Mouse (Mus musculus) forebrain, embryonic 12.5 days (tissue): ENCODE results near the gene Ccdc158. TPM values are rescaled to one million over a fixed set of nuclear protein-coding genes. Genes with fewer than 3 reads are reported as not detected.

Experiments used
- ATAC-seq: fragments of 200-750 bp; cut with Nextera tagmentation; 2 replicates; pipeline ENCODE4 v1.8.0; 2017; ENCODE audit warnings: moderate TSS enrichment; ENCODE audit not compliant: low FRiP score
- H3K27ac ChIP-seq: fragments of 300-500 bp; sonication (generic); 2 replicates; pipeline ENCODE4 v1.5.1; 2016; ENCODE audit warnings: mild to moderate bottlenecking
- H3K27me3 ChIP-seq: fragments of 300-500 bp; sonication (generic); 2 replicates; pipeline ENCODE4 v1.6.1; 2016; ENCODE audit warnings: mild to moderate bottlenecking
- H3K36me3 ChIP-seq: fragments of 300-500 bp; sonication (generic); replicated peaks from 2 replicates; pipeline ENCODE4 v1.6.1; 2016; ENCODE audit warnings: mild to moderate bottlenecking
- H3K4me1 ChIP-seq: fragments of 300-500 bp; sonication (generic); 2 replicates; pipeline ENCODE4 v1.6.1; 2016
- H3K4me2 ChIP-seq: fragments of 300-500 bp; sonication (generic); 2 replicates; pipeline ENCODE4 v1.6.1; 2016; ENCODE audit warnings: mild to moderate bottlenecking, moderate library complexity
- H3K4me3 ChIP-seq: fragments of 300-500 bp; sonication (generic); replicated peaks from 2 replicates; pipeline ENCODE4 v1.5.1; 2016; ENCODE audit warnings: mild to moderate bottlenecking
- H3K9ac ChIP-seq: fragments of 300-500 bp; sonication (generic); 2 replicates; pipeline ENCODE4 v1.6.1; 2016; ENCODE audit warnings: mild to moderate bottlenecking
- H3K9me3 ChIP-seq: fragments of 300-500 bp; sonication (generic); 2 replicates; pipeline ENCODE4 v1.6.1; 2016
- WGBS: fragments of 180-500 bp; shearing (Covaris S2); methylation state at CpG from one replicate; pipeline ENCODE4 v1.1.7; 2016; 5-methylcytosine and 5-hydroxymethylcytosine counted together
- polyA plus RNA-seq: library from polyadenylated mRNA; unstranded; fragments of >200 nt; fragmentation: Nextera tagmentation; extraction: Ambion mirVana; gene quantifications from 2 replicates; pipeline ENCODE4 v1.2.1, GENCODE M21; 2016

Gene Ccdc158
- polyA plus RNA-seq, result 0.56 and 0.72 TPM in 2 replicates

DNA sequence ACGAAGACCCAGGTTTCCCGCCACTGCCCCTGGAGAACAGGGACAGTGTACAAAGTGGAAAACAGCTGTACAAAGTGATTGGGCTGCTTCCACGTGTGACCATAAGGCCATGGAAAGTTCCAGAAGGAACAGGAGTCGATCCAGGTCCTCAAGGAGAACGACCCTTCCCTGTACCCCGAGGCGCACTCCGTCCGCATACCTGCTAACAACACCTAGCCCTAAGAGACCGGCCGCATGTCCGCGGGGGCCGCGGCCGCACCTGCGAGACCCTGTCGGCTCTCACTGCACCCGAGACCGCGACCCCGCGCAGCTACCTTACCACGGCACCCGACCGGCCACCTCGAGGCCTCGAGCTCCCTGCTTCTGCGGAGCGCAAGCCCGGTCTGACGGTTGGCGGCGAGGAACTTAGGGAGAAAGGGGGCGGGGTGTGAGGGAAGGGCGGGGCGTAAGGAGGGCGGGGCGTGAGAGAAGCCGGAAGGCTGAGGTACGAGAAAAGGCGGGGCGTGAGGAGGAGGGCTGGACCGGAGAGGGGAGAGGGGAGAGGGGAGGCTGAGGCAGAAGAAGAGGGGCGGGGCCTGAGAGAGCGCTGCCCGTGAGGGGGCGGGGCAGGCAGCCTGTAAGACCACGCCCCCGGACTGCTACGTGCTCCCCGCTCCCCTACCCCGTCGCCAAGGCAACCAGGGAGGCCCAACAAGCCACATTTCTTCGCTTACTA is at the start of gene Ccdc158:
Gene Ccdc158, minus strand, starts transcription at position 413 of the 715 bp plus-strand sequence.
- peak; percentile 94 for ATAC-seq
- Histone ChIP-seq H3K4me3 (peak within 1 kb of the TSS; percentile 41), H3K27me3 (0 out of 2 replicates have a peak, but pooled peaks cover 8% of the 10 kb centered on the region), H3K4me2 (peak within 1 kb of the TSS; percentile 68), H3K4me1 (peaks cover 14% of the 10 kb centered on the region), H3K9me3 (no peaks in the 10 kb centered on the region), H3K27ac (no peak within 1 kb of the TSS), H3K9ac (peak within 1 kb of the TSS; percentile 30; the same call in 1 of the 2 replicates), H3K36me3 (no peaks in the 10 kb centered on the region)
- 12% methylated on average over 52 of the region's 55 CpGs for WGBS

DNA sequence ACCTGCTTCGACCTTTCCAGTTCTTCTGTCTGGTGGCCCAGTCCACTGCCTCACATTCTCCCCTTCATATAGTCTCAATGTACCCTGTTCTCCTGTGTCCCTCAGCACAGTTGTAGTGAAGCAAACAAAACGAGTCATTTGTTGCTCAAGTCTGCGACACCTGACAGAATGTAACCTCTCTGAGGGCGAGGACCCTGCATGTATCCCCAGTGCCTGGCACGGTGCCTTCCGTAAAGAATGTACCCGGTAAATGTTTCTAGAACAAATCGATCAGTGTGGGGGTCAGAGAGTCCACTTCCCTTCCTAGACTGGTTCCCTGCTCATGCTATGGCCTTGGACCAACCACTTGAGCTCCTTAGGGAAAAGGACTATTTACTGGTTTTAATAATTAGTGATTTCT is 46.5 kb upstream of the Ccdc158 start:
- H3K4me1 ChIP-seq, result no peaks in the 10 kb centered on the region
- H3K27ac ChIP-seq, result no peak overlapping the region
- H3K4me3 ChIP-seq, result no peak overlapping the region
- H3K9ac ChIP-seq, result no peak overlapping the region
- no peak overlapping the region for H3K4me2 ChIP-seq
- no peak for ATAC-seq
- no peaks in the 10 kb centered on the region for H3K36me3 ChIP-seq
- no peaks in the 10 kb centered on the region for H3K27me3 ChIP-seq
- H3K9me3 ChIP-seq, result no peaks in the 10 kb centered on the region
- WGBS, result 93% methylated on average over 8 of the region's 8 CpGs

DNA sequence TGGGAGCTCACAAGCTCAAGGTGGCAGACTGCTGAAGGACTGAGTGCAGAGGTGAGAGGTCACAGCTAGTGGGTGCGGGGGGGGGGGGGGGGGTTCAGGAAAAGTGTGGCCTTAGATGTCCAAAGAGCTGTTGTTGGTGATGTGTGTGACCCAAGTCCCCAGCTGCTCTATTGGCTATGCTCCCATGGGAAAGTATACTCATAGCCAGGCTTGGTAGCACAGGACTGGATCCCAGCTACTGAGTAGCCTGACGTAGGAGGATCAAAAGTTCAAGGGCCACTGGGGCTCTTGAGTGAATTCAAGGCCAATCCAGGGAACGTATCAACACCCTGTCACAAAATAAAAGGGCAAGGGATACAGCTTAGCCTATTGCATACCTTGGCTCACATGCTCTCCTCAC is 43.8 kb upstream of the Ccdc158 start:
- WGBS, result 92% methylated on average over 2 of the region's 3 CpGs
- ATAC-seq, result no peak
- peaks cover 3% of the 10 kb centered on the region for H3K4me1 ChIP-seq
- no peaks in the 10 kb centered on the region for H3K36me3 ChIP-seq
- H3K27ac ChIP-seq, result no peak overlapping the region
- H3K27me3 ChIP-seq, result no peaks in the 10 kb centered on the region
- no peak overlapping the region for H3K4me3 ChIP-seq
- H3K9ac ChIP-seq, result no peak overlapping the region
- H3K4me2 ChIP-seq, result no peak overlapping the region
- no peaks in the 10 kb centered on the region for H3K9me3 ChIP-seq

- Histone ChIP-seq H3K4me2 (no peak overlapping the region), H3K9ac (no peak overlapping the region), H3K27me3 (no peaks in the 10 kb centered on the region), H3K4me1 (peaks cover 3% of the 10 kb centered on the region), H3K27ac (no peak overlapping the region), H3K4me3 (no peak overlapping the region), H3K36me3 (no peaks in the 10 kb centered on the region), H3K9me3 (no peaks in the 10 kb centered on the region)
- 88% methylated on average over 3 of the region's 3 CpGs for WGBS
- ATAC-seq, result no peak
These were observed 42.7 kb upstream of the Ccdc158 start for GRCm38 (mm10) chr5:92717666-92718360.

DNA sequence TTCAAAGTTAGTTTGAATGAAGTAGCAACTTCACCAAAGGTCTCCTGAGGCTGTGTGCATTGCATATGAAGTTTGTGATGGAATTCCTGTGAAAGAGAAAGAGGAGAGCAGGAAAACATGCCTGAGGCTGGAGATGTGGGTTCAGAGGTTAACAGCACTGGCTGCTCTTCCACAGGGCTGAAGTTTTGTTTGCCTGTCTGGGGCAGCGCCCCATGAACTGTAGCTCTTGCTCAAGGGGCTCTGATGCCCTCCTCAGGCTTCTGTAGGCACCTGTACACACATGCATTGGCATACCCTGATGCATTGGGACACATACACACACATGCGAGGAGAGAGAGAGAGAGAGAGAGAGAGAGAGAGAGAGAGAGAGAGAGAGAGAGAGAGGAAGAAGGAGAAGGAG is 40.8 kb upstream of the Ccdc158 start:
- Histone ChIP-seq H3K36me3 (no peaks in the 10 kb centered on the region), H3K27ac (no peak overlapping the region), H3K4me2 (no peak overlapping the region), H3K9ac (no peak overlapping the region), H3K4me1 (peaks cover 12% of the 10 kb centered on the region), H3K4me3 (no peak overlapping the region), H3K27me3 (no peaks in the 10 kb centered on the region), H3K9me3 (no peaks in the 10 kb centered on the region)
- ATAC-seq, result no peak
- WGBS, result 69% methylated on average over 2 of the region's 2 CpGs

GRCm38 (mm10) chr5:92715319-92715718 is 40.2 kb upstream of the Ccdc158 start:
- H3K4me2 ChIP-seq, result no peak overlapping the region
- H3K27ac ChIP-seq, result 0 out of 2 replicates have a peak overlapping the region, but pooled peaks have one; percentile 42
- no peaks in the 10 kb centered on the region for H3K9me3 ChIP-seq
- no peaks in the 10 kb centered on the region for H3K27me3 ChIP-seq
- H3K9ac ChIP-seq, result no peak overlapping the region
- H3K4me1 ChIP-seq, result peaks cover 12% of the 10 kb centered on the region
- WGBS, result 18% methylated on average over 11 of the region's 11 CpGs
- no peaks in the 10 kb centered on the region for H3K36me3 ChIP-seq
- H3K4me3 ChIP-seq, result no peak overlapping the region
- no peak for ATAC-seq

DNA sequence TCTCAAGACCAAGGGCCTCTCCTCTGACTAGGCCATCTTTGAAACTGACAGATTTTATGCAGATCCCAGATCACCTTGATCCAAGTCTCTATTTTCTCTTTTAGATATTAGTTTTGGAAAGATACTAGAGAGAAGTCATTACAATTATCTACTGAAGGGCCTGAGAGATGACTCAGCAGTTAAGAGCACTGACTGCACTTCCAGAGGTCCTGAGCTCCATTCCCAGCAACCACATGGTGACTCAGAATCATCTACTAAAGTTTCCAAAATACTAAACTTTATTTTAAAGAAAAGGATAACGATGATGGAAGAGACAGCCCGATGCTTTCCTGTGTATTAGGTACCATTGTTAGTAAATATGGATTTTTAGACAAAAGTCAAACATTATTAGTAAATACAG is 39.8 kb upstream of the Ccdc158 start:
- no peaks in the 10 kb centered on the region for H3K27me3 ChIP-seq
- 92% methylated on average over 2 of the region's 2 CpGs for WGBS
- no peak for ATAC-seq
- no peaks in the 10 kb centered on the region for H3K9me3 ChIP-seq
- H3K36me3 ChIP-seq, result no peaks in the 10 kb centered on the region
- H3K9ac ChIP-seq, result no peak overlapping the region
- H3K4me1 ChIP-seq, result peaks cover 12% of the 10 kb centered on the region
- H3K4me2 ChIP-seq, result no peak overlapping the region
- no peak overlapping the region for H3K4me3 ChIP-seq
- H3K27ac ChIP-seq, result 0 out of 2 replicates have a peak overlapping the region, but pooled peaks have one; percentile 42

DNA sequence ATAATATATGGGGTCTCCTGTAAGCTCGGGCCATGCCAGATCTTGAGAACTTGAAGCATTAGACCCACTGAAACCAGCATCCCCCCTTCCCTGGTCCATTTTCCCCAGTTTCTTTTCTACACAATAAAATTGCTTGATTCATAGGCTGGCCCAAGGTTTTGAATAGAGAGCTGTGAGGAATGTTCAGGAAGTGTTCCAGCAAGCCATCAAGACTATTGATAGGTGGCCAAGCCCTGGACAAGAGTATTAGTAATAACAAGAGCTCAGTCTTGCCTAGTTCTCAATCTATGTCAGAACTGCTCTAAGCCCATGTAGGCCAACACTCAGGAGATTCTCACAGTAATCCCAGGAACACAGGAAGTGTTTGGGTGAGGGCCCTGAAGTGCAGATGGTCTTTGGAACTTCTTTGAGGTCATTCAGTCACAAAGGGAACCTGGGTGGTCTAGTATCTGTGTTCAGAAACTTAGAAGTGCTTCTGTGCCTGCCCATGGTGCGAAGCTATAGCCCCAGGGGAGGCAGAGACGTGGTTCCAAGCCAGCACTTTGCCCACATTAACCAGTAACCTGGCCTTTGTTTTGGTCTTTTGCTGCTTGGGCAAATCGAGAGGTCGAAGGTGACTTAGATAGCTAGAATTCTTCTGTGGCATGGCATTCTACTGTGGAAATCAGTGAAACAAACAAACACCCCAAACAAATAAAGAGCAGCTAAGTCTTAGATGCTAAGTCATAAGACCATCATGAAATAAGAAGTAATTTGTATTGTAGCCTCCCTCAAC is 37.7 kb upstream of the Ccdc158 start:
- Histone ChIP-seq H3K36me3 (no peaks in the 10 kb centered on the region), H3K4me3 (no peak overlapping the region), H3K27ac (no peak overlapping the region), H3K4me1 (peaks cover 19% of the 10 kb centered on the region), H3K27me3 (no peaks in the 10 kb centered on the region), H3K4me2 (no peak overlapping the region), H3K9me3 (no peaks in the 10 kb centered on the region), H3K9ac (no peak overlapping the region)
- no peak for ATAC-seq
- WGBS, result 83% methylated on average over 5 of the region's 5 CpGs

DNA sequence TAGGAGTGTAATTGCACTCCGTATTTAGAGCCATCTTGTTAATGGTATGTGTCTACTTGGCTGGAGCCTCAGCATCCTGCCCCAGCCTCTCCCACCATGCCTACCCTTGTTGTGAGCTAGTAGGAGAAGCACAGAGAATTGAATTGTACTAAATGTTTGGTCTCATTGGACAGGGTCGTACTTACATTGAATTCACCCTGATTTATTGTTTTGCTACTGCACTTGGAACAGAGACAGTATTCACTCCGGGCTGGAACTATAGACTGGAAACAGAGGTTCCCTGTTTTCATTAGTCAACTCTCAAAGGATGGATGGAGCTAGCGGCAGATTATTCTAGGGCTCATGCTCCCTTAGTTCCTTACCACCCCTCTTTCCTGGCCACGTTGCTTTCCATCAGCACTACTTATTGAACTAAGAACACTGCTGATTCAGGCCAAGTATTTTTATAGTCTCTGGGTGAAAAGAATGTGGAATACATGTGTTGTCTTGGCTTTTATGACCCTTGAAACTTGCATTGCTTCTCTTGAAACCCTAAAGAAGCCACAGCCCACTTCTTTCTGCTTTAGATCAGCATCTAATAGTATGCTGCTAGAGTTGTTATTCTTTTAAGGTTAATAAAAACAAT is 36.7 kb upstream of the Ccdc158 start:
- Histone ChIP-seq H3K36me3 (no peaks in the 10 kb centered on the region), H3K9ac (no peak overlapping the region), H3K9me3 (no peaks in the 10 kb centered on the region), H3K4me3 (no peak overlapping the region), H3K27ac (no peak overlapping the region), H3K4me1 (peaks cover 24% of the 10 kb centered on the region), H3K4me2 (no peak overlapping the region), H3K27me3 (no peaks in the 10 kb centered on the region)
- ATAC-seq, result no peak
- WGBS, result 54% methylated on average over 5 of the region's 5 CpGs

- WGBS, result 77% methylated on average over 8 of the region's 8 CpGs
These were observed 35.7 kb upstream of the Ccdc158 start for GRCm38 (mm10) chr5:92710779-92711178.

DNA sequence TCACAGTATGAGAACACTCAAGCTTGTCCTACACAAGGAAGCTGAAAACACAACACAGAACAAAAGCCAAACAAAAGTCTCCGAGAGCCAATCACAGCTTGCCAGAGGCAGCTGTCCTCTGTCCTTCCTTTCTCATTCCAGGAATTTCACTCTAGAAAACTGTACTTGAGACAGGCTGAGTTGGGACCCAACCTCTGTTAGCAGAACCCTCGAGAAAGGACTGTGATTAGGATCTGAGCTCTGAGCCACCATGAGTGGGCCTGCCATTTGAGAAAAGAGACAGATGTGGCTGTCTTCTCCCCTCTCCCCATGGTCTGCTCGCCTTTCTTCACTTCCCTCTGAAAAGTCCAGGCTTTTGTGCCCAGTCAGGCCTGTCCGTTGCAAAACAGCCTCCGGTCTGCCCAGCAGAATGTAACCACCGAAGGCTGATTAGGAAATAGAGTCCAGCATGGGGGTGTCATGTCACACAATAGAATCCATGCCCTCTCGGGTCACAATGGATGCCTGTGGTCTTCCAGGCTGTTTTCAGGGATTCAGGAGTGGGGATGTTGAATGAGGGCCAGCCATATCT is 32.9 kb upstream of the Ccdc158 start:
- Histone ChIP-seq H3K9me3 (no peaks in the 10 kb centered on the region), H3K9ac (peak overlapping the region; percentile 13; the same call in 1 of the 2 replicates), H3K27ac (peak overlapping the region; percentile 50), H3K4me3 (no peak overlapping the region), H3K27me3 (no peaks in the 10 kb centered on the region), H3K36me3 (no peaks in the 10 kb centered on the region), H3K4me1 (peaks cover 27% of the 10 kb centered on the region), H3K4me2 (no peak overlapping the region)
- ATAC-seq, result no peak
- WGBS, result 10% methylated on average over 7 of the region's 7 CpGs

More at GRCm38 (mm10) chr5:92710779-92711178, 35.7 kb upstream of the Ccdc158 start:
- Histone ChIP-seq H3K36me3 (no peaks in the 10 kb centered on the region), H3K4me3 (no peak overlapping the region), H3K27me3 (no peaks in the 10 kb centered on the region), H3K27ac (0 out of 2 replicates have a peak overlapping the region, but pooled peaks have one; percentile 19), H3K4me2 (no peak overlapping the region), H3K9ac (no peak overlapping the region), H3K4me1 (peaks cover 30% of the 10 kb centered on the region), H3K9me3 (no peaks in the 10 kb centered on the region)
- no peak for ATAC-seq
